In the genomic region with DNA sequence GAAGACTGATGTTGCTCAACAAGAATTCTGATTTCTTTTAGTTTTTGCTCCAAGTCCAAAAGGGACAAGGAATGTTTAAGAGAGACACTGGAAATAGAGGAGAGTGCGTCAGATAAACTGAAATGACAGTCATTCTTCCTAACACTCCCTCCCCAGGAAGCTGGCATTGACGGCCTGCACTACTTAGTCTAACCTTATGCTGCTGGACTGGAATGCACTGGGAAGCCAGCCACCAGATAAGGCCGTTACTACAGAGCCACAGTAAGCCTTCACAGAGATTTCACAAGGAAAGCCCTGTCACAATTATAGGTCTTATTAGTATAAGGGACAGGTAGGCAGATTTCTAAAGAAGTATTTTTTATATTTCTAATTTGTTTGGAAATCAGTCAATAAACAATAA, we compare ENCODE assay signal across 29 mouse cellular contexts. TPM values are rescaled to one million over a fixed set of nuclear protein-coding genes. Genes with fewer than 3 reads are reported as not detected.
A peak's percentile ranks its signal among the peaks of the same experiment; 100 is the strongest.
DNase-seq lines count a peak whose midpoint lies in the region; ATAC-seq lines count a peak whose summit lies in the region.
"Had no signal": no experiment of that assay in that cellular context is flagged by ENCODE, and none has a peak within 500 bp of the region (broad histone marks: within the 10 kb centered on the region; RNA-seq: fewer than 3 reads in every experiment).

No protein-coding gene starts in this region.

- no peak overlapping the region for H3K4me3 ChIP-seq in heart, embryonic 15.5 days
- H3K4me3 ChIP-seq: embryonic facial prominence, embryonic 13.5 days; forebrain, embryonic 10.5 days; gastrocnemius, adult 2 months; hindbrain, embryonic 12.5 days; intestine, embryonic 15.5 days; left cerebral cortex, adult 2 months; limb, embryonic 12.5 days; liver, embryonic 15.5 days had no signal

- peaks cover 31% of the 10 kb centered on the region for H3K36me3 ChIP-seq in heart, embryonic 15.5 days

- WGBS in heart, embryonic 15.5 days, result 27% methylated on average over 3 of the region's 3 CpGs

- H3K27ac ChIP-seq in heart, embryonic 15.5 days, result peak overlapping the region; percentile 76
- H3K27ac ChIP-seq: embryonic facial prominence, embryonic 13.5 days; forebrain, embryonic 10.5 days; gastrocnemius, adult 2 months; hindbrain, embryonic 12.5 days; hindbrain, postnatal 0 days; intestine, embryonic 15.5 days; left cerebral cortex, adult 2 months; limb, embryonic 12.5 days; liver, embryonic 15.5 days had no signal

- peak; percentile 61 for DNase-seq in heart, adult 18-20 months
- DNase-seq in heart, postnatal 25 days (ENCODE audit: low spot score), result no peak
- DNase-seq in heart, adult 9 months (ENCODE audit: low spot score in 2 of 2), result peak; percentile 6 to 57
- peak; percentile 20 to 36 for DNase-seq in heart, postnatal 36 days
- DNase-seq in kidney, postnatal 14 days, result no peak
- no peak for DNase-seq in T-cell, adult 2 months (ENCODE audit: low spot score)
- no peak for DNase-seq in spleen, postnatal 14 days (ENCODE audit: low spot score in 2 of 2)
- DNase-seq: adrenal gland, adult 2 months; cerebellum, adult 2 months; gastrocnemius, adult 2 months; kidney, adult 2 months; kidney, postnatal 10 days; layer of hippocampus, adult 9-11 months; lung, embryonic 14.5 days; lung, postnatal 36 days; right cerebral cortex, adult 18-20 months had no signal

- intact Hi-C loops in heart, postnatal 25 days (cut with DNase I), result loop anchor here (10.0 kb wide), 2 partner anchors 450 to 520 kb away; no protein-coding TSS in a partner anchor
- intact Hi-C loops in heart, postnatal 36 days (cut with DNase I), result loop anchor here (10.0 kb wide), 1 partner anchor 450 kb away; no protein-coding TSS in a partner anchor

- H3K9me3 ChIP-seq in heart, embryonic 15.5 days (replicated peaks), result no peaks in the 10 kb centered on the region
- H3K9me3 ChIP-seq: embryonic facial prominence, embryonic 13.5 days; forebrain, embryonic 10.5 days; hindbrain, embryonic 12.5 days; intestine, embryonic 15.5 days; limb, embryonic 12.5 days; liver, embryonic 15.5 days had no signal

- H3K4me1 ChIP-seq in heart, embryonic 15.5 days (replicated peaks), result peaks cover 14% of the 10 kb centered on the region
- H3K4me1 ChIP-seq: embryonic facial prominence, embryonic 13.5 days; forebrain, embryonic 10.5 days; hindbrain, embryonic 12.5 days; intestine, embryonic 15.5 days; limb, embryonic 12.5 days; liver, embryonic 15.5 days had no signal

- no peak overlapping the region for H3K9ac ChIP-seq in heart, embryonic 15.5 days
- H3K9ac ChIP-seq: embryonic facial prominence, embryonic 13.5 days; hindbrain, embryonic 12.5 days; intestine, embryonic 15.5 days; limb, embryonic 12.5 days; liver, embryonic 15.5 days; lung, embryonic 14.5 days had no signal

- H3K4me2 ChIP-seq in heart, embryonic 15.5 days, result no peak overlapping the region
- H3K4me2 ChIP-seq: embryonic facial prominence, embryonic 13.5 days; hindbrain, embryonic 12.5 days; intestine, embryonic 15.5 days; limb, embryonic 12.5 days; liver, embryonic 15.5 days; lung, embryonic 14.5 days; midbrain, embryonic 11.5 days had no signal

- ATAC-seq in heart, embryonic 15.5 days (replicated peaks; ENCODE audit: insufficient number of reproducible peaks, insufficient read depth, low FRiP score, low read depth), result peak; percentile 80; the same call in 1 of the 2 replicates
- ATAC-seq: CD4-positive, CD25-positive, alpha-beta regulatory T cell, adult 4 months; forebrain, embryonic 16.5 days; hindbrain, postnatal 0 days; intestine, embryonic 15.5 days; midbrain, embryonic 16.5 days had no signal

- H3K27me3 ChIP-seq in heart, embryonic 15.5 days, result no peaks in the 10 kb centered on the region
- H3K27me3 ChIP-seq: embryonic facial prominence, embryonic 13.5 days; hindbrain, embryonic 12.5 days; intestine, embryonic 15.5 days; limb, embryonic 12.5 days; liver, embryonic 15.5 days had no signal

RNA-seq across cellular contexts. Expression of gene Adat2, which starts 17.9 kb away (rescaled TPM):
- total RNA-seq in heart, adult 18-20 months (2021), result 1 to 10 TPM; 2.7 to 3.2 TPM
- 1 to 10 TPM; 2.8 to 2.9 TPM for total RNA-seq in heart, postnatal 25 days (2021)
- polyA plus RNA-seq in heart, embryonic 15.5 days (2015; fragmentation: Nextera tagmentation; extraction: Ambion mirVana), result 2.2 and 2.4 TPM in 2 replicates
- total RNA-seq in heart, postnatal 36 days (2021), result 1 to 10 TPM; 2.7 to 2.9 TPM

RNA-seq across cellular contexts. Expression of gene Pex3, which starts 18.2 kb away (rescaled TPM):
- total RNA-seq in heart, adult 18-20 months (2021), result 10 to 100 TPM; 20.6 to 21.5 TPM
- total RNA-seq in heart, postnatal 25 days (2021), result 10 to 100 TPM; 15.5 to 16.9 TPM
- polyA plus RNA-seq in heart, embryonic 15.5 days (2015; fragmentation: Nextera tagmentation; extraction: Ambion mirVana), result 17.4 and 19.4 TPM in 2 replicates
- total RNA-seq in heart, postnatal 36 days (2021), result 10 to 100 TPM; 16.7 to 21.5 TPM

RNA-seq across cellular contexts. Expression of gene Fuca2, which starts 35.4 kb away (rescaled TPM):
- total RNA-seq in heart, adult 18-20 months (2021), result 100 to 1,000 TPM; 173 to 185 TPM
- total RNA-seq in heart, postnatal 25 days (2021), result 100 to 1,000 TPM; 296 to 317 TPM
- 78.9 and 82.5 TPM in 2 replicates for polyA plus RNA-seq in heart, embryonic 15.5 days (2015; fragmentation: Nextera tagmentation; extraction: Ambion mirVana)
- 100 to 1,000 TPM; 243 to 271 TPM for total RNA-seq in heart, postnatal 36 days (2021)

Comparison
In these comparisons a context has a peak if more than half of its experiments do, and no peak if none do; other contexts are left out.
1. DNase-seq: peak in heart, adult 18-20 months (2 of 2), heart, adult 9 months (2 of 2) and heart, postnatal 36 days (2 of 2); none in heart, postnatal 25 days (single experiment), kidney, postnatal 14 days (single experiment), T-cell, adult 2 months (single experiment) and spleen, postnatal 14 days (0 of 2).